Mouse (Mus musculus) G1E-ER4 (cell line): Measurements from ENCODE around the gene Duxf3. TPM values are rescaled to one million over a fixed set of nuclear protein-coding genes. Genes with fewer than 3 reads are reported as not detected.

Experiments used
- GATA1 ChIP-seq: IDR thresholded peaks from one replicate; pipeline ENCODE4 v1.8.0; 2012; ENCODE audit warnings: low read length, inconsistent platforms
- polyA plus RNA-seq: library from polyadenylated mRNA; stranded (reverse); fragments of >175 nt; gene quantifications from 2 replicates; pipeline ENCODE4 v1.2.3, GENCODE M21; 2012

The Duxf3 gene
- polyA plus RNA-seq, 1 experiment, result not detected

- TF ChIP-seq GATA1, result no peak
Measured at GRCm38 (mm10) chr10:58210514-58210913, 22.0 kb downstream of the Duxf3 start.

DNA sequence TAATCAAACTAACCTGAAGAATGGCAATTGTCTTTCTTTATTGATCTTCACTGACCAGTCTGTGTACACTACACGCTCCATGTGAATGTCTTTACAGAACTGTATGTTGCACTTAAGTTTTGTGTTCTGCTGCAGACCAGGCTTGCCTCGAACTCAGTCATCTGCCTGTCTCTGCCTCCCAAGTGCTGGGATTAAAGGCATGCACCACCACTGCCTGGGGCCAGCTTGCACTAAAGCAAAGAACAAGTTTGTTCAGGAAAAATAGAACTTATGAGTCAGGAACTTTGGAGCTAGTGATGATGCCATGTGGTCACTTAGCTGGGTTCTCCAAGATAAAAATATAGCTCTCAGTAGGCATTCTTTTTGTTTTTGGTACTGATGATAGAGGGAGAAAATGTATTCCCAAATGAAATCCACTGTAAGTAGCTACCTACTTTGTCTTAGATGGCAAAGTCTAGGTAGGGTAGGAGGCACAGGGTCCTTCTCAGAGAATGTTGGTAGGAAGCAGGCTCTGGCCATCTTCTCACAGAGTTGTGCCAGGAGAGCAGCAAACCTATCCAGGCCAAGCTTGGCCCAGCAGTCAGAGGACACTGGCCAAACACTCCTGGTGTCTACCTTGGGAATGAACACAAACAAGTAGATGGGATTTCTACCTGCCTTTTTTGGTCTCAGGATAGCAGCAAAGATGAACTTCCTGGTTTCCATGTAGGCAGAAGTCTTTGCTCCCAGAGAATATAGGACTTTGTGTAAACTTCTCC lies 22.6 kb downstream of the Duxf3 start:
- no peak for TF ChIP-seq GATA1

GRCm38 (mm10) chr10:58206639-58207404 lies 25.7 kb downstream of the Duxf3 start:
- TF ChIP-seq GATA1, result no peak

GRCm38 (mm10) chr10:58205986-58206385 lies 26.5 kb downstream of the Duxf3 start:
- TF ChIP-seq GATA1, result no peak

Other genes starting within 250 kb of the Duxf3 start
- not detected in 2 replicates for gene AW822073, start 7.7 kb downstream of the Duxf3 start, polyA plus RNA-seq
- gene Gm4981, start 4.0 kb upstream of the Duxf3 start, polyA plus RNA-seq, result not detected in 2 replicates
- 5.5 and 6.7 TPM in 2 replicates for gene Gcc2, start 22.8 kb upstream of the Duxf3 start, polyA plus RNA-seq
- gene Lims1, start 90.8 kb upstream of the Duxf3 start, polyA plus RNA-seq, result 1.0 and 1.4 TPM in 2 replicates
- 3.0 and 5.1 TPM in 2 replicates for gene Ranbp2, start 214.2 kb upstream of the Duxf3 start, polyA plus RNA-seq